Comparison of ENCODE assay signal across 8 mouse cellular contexts in the genomic region with DNA sequence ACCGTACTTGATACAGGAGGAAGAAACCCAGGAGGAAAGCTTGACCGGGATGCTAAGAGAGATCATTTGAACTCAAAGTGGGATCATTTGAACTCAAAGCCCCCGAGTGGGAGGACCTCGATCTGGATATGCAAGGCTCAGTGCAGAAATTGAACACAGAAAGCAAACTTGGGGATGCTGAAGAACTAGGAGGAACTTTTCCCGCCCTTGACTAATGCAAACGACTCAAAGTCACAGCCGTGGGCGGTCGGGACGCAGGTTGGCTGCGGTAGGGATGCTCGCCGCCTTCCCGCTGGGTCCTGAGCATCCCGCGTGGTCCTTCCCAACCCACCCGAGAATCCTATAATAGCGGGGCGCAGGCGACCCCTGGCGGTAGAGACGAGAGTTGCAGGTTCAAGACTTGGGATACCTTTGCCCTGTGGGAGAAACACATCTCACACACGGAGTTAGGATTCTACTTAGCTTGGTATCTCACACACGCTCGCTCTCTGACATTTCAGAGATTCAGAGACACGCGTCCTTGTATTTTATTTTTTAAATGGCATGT. TPM values are rescaled to one million over a fixed set of nuclear protein-coding genes. Genes with fewer than 3 reads are reported as not detected.
DNase-seq lines count a peak whose midpoint lies in the region; ATAC-seq lines count a peak whose summit lies in the region.

No protein-coding gene starts in this region.

- H3K9ac ChIP-seq in hindbrain, embryonic 14.5 days = peak overlapping the region; percentile 62; the same call in 1 of the 2 replicates

- H3K36me3 ChIP-seq in hindbrain, embryonic 14.5 days (replicated peaks; ENCODE audit: control insufficient read depth, insufficient read depth) = no peaks in the 10 kb centered on the region

- WGBS in hindbrain, embryonic 14.5 days = 1% methylated on average over 27 of the region's 27 CpGs

- no peaks in the 10 kb centered on the region for H3K9me3 ChIP-seq in hindbrain, embryonic 14.5 days (ENCODE audit: control insufficient read depth, low read length)

- no peak overlapping the region for H3K27ac ChIP-seq in hindbrain, embryonic 14.5 days

- peak overlapping the region; percentile 92 for H3K4me2 ChIP-seq in hindbrain, embryonic 14.5 days (replicated peaks)

- H3K4me1 ChIP-seq in hindbrain, embryonic 14.5 days (replicated peaks; ENCODE audit: control insufficient read depth, insufficient read depth, low read length) = peaks cover 27% of the 10 kb centered on the region

- peaks cover 15% of the 10 kb centered on the region for H3K27me3 ChIP-seq in hindbrain, embryonic 14.5 days (ENCODE audit: control insufficient read depth, insufficient read depth, low read length)

- DNase-seq in NIH3T3 (ENCODE audit: low read depth) = peak; percentile 93
- peak; percentile 95 for DNase-seq in cerebellum, postnatal 14 days
- peak; percentile 91 to 92 for DNase-seq in frontal cortex, postnatal 36 days (ENCODE audit: low spot score in 2 of 2)
- peak; percentile 94 for DNase-seq in hindbrain, embryonic 14.5 days (ENCODE audit: low spot score)
- DNase-seq in layer of hippocampus, postnatal 25 days (ENCODE audit: extremely low spot score in 1 of 2, low spot score in 1 of 2) = peak; percentile 94 to 97
- peak; percentile 91 for DNase-seq in lung, postnatal 10 days
- DNase-seq in retina, postnatal 1 day = peak; percentile 92
- DNase-seq in thymus, postnatal 4 days = peak; percentile 87

- no peak for ATAC-seq in hindbrain, embryonic 14.5 days (ENCODE audit: low FRiP score)

- peak overlapping the region; percentile 39 for H3K4me3 ChIP-seq in hindbrain, embryonic 14.5 days (replicated peaks; ENCODE audit: low read length)

RNA-seq across cellular contexts. Expression of gene Ercc1, which starts 2.0 kb away (rescaled TPM):
- 82.6 and 86.1 TPM in 2 replicates for polyA plus RNA-seq in hindbrain, embryonic 14.5 days (2014; fragmentation: Nextera tagmentation; extraction: Ambion mirVana)
- 10 to 100 TPM; 37.8 to 39.1 TPM for total RNA-seq in layer of hippocampus, postnatal 25 days (2021)

RNA-seq across cellular contexts. Expression of gene Cd3eap, which starts 16.7 kb away (rescaled TPM):
- polyA plus RNA-seq in hindbrain, embryonic 14.5 days (2014; fragmentation: Nextera tagmentation; extraction: Ambion mirVana) = 17.0 TPM in 2 replicates
- 10 to 100 TPM; 17.7 to 18.3 TPM for total RNA-seq in layer of hippocampus, postnatal 25 days (2021)

RNA-seq across cellular contexts. Expression of gene Ppp1r13l, which starts 17.0 kb away (rescaled TPM):
- 2.4 and 2.6 TPM in 2 replicates for polyA plus RNA-seq in hindbrain, embryonic 14.5 days (2014; fragmentation: Nextera tagmentation; extraction: Ambion mirVana)
- total RNA-seq in layer of hippocampus, postnatal 25 days (2021) = 1 to 10 TPM; 4.5 to 4.8 TPM

RNA-seq across cellular contexts. Expression of gene Fosb, which starts 32.7 kb away (rescaled TPM):
- polyA plus RNA-seq in hindbrain, embryonic 14.5 days (2014; fragmentation: Nextera tagmentation; extraction: Ambion mirVana) = 0.12 TPM in 1 of 2 replicates, not detected in the other
- 1 to 10 TPM; 5.2 to 9.8 TPM for total RNA-seq in layer of hippocampus, postnatal 25 days (2021)

RNA-seq across cellular contexts. Expression of gene Ercc2, which starts 39.3 kb away (rescaled TPM):
- 15.6 and 16.5 TPM in 2 replicates for polyA plus RNA-seq in hindbrain, embryonic 14.5 days (2014; fragmentation: Nextera tagmentation; extraction: Ambion mirVana)
- 10 to 100 TPM; 34.5 to 34.9 TPM for total RNA-seq in layer of hippocampus, postnatal 25 days (2021)
